Mouse (Mus musculus) right cerebral cortex, postnatal 36 days (tissue): Measurements from ENCODE around the gene Ndufs1.
A peak's percentile ranks its signal among the peaks of the same experiment; 100 is the strongest.

Experiments used
- DNase-seq, 2 experiments: peaks; one replicate each; pipeline ENCODE4 v3.0.0; 2022; ENCODE audit warnings: low spot score in 2 of 2, mixed read lengths in 1 of 2

The Ndufs1 gene

GRCm38 (mm10) chr1:63115540-63115939 is 61.1 kb downstream of the Ndufs1 start:
- DNase-seq: no peak

GRCm38 (mm10) chr1:63115096-63115495 is 61.5 kb downstream of the Ndufs1 start:
- no peak for DNase-seq

- DNase-seq: peak; percentile 69 to 72
Measured at GRCm38 (mm10) chr1:63114136-63114781, 62.4 kb downstream of the Ndufs1 start, which contains the start of gene Ino80d. Gene Ino80d (minus strand): TSS chr1:63114667.

- DNase-seq: no peak
Measured at GRCm38 (mm10) chr1:63113274-63114135, 63.1 kb downstream of the Ndufs1 start.

- DNase-seq: no peak
Measured at GRCm38 (mm10) chr1:63112865-63113261, 63.8 kb downstream of the Ndufs1 start.

- DNase-seq: no peak
Measured at GRCm38 (mm10) chr1:63112151-63112864, 64.3 kb downstream of the Ndufs1 start.

GRCm38 (mm10) chr1:63110536-63111285 is 65.9 kb downstream of the Ndufs1 start:
- DNase-seq: no peak

- DNase-seq: no peak
Measured at GRCm38 (mm10) chr1:63107614-63108327, 68.9 kb downstream of the Ndufs1 start.

- DNase-seq: no peak
Measured at GRCm38 (mm10) chr1:63102758-63103451, 73.7 kb downstream of the Ndufs1 start.

GRCm38 (mm10) chr1:63100196-63100595 is 76.4 kb downstream of the Ndufs1 start:
- no peak for DNase-seq

- DNase-seq: no peak
Measured at GRCm38 (mm10) chr1:63098831-63099230, 77.8 kb downstream of the Ndufs1 start.

- no peak for DNase-seq
Measured at GRCm38 (mm10) chr1:63096071-63096470, 80.6 kb downstream of the Ndufs1 start.
